Mouse (Mus musculus): ENCODE data around the gene Tnni1.
A peak's percentile ranks its signal among the peaks of the same experiment; 100 is the strongest.

Tnni1 gene

DNA sequence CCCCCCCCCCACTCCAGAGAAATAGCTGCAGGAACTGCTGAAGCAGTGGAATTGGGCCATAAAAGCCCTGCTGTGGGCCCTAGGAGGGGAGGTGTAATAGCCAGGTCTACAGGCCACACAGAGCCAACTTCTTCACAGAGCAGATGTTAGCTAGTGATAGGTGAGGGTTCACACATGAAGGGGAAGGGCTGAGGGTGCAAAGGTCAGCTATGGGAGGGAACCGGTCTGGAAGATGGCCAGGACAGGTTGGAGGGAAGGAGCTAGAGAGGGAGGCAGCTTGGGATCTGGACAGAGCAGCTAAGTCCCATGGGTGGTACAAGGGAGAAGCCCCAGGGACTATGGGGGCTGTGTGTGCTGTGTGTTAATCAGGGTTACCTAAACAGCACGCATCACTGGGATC is 30.9 kb downstream of the Tnni1 start:
- no peak for DNase-seq (ENCODE audit: low read depth)

DNA sequence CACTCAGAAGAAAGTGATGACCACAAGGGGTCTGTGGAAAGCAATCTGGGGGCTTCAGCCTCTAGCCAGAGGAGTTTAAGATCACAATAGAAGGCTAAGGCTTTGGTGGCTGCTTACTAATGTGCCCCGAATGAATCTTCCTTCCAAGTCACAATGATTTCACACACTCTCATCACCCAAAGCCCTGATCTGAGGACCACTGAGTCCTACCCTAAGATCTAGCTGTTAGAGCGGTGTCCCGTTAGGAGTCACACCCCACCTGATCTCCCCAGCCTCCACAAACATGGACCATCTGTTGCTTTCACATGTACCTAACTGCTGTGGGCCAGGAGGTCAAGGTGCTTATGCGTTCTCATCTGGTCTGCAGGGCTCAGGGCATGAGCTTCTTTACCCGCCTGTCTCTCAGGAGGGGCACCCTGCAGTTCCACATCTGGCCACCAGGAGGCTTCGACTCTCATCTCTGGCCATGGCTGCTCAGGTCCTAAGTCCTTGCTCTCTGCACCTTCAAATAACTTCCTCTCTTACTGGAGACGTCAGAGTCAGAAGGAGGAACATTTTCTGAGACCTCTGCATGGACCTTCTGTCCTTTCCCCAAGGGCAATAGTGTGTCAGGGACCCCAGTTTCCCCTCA is 31.9 kb downstream of the Tnni1 start:
- DNase-seq (ENCODE audit: low read depth) = peak; percentile 86

DNA sequence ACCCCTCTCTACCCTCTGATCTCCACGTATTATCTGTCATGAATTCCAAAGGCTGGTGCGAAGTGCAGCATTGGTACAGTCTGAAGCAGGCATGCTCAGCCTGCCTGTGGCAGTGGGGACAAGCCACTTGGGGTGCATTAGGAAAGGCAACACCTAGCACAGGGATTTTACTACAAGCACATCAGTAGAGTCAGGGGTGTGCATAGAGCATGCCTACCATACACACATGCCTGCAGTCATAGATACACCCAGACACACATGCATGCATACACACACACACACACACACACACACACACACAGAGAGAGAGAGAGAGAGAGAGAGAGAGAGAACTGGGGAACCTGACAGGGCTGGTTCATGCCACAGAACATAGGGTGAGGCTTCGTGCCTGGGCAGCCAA is 33.0 kb downstream of the Tnni1 start:
- DNase-seq (ENCODE audit: low read depth) = no peak

DNA sequence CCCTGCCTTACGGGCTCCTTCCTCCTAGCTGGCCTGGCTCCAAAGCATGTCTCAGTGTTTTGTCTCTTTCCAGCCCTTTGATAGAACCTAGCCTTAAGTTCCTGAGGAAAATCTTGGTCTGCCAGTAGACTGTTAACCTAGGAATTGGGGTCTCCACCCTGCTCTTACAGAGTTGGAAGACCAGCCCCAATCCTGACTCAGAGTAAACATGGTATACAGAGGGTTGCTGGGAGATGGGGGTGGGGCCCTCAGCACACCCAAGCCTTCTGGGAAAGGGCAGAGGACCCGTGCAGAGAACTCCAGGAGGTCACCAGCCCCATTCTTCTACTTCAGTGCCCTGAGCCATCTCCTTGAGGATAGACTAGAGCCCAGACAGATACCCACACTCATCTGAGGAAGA is 33.4 kb downstream of the Tnni1 start:
- DNase-seq (ENCODE audit: low read depth) = no peak

DNA sequence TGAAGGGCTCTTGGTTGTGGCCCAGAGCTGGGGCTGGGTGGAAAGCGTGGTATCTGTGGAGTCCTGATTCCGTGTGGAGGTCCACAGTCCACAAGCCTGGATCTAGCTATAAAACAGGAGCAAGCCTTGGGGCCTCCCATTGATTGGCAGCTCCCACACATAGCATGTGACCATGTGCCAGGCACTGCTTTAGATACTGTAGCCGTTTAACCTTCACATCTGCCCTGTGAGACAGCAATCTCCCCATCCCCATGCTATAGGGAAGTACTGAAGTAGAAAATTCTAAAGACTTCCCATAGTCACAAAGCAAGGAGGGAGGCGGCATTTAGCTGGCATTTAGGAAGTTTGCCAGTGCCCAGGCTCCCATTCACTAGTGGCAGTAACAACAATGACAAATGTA is 33.8 kb downstream of the Tnni1 start:
- DNase-seq (ENCODE audit: low read depth) = no peak

DNA sequence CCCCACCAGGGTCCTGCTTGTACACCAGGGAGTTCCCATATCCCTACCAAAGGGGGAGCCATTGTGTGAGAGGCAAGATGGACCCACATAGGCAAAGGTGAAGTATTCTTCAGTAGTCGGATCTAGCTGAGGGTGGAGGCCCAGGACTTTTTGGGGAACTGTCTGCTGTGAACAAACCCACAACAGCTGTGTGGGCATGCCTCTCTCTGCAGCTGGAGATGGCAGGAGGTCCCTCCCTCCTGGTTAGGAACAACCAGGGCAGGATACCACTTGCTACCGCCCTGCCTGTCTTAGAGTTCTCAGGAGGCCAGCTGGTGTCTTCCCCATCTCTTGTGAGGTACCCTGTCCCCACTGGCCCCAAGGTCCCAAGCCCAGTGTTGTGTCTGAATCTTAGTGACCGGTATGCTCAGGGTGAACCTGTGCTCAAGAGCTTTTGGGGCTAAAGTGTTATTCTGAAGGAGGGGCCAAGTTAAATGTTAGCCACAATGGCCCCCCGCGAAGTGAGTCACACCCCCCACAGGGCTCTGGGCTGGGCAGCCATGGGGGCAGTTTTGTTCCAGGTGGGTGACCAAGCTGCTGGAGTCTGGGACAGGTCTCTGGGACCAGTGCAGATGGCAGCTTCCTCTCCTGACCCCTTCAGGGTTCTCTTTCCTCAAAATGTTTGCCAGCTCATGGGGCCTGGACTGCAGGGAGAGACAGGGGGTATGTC is 34.6 kb downstream of the Tnni1 start:
- DNase-seq (ENCODE audit: low read depth) = no peak

DNA sequence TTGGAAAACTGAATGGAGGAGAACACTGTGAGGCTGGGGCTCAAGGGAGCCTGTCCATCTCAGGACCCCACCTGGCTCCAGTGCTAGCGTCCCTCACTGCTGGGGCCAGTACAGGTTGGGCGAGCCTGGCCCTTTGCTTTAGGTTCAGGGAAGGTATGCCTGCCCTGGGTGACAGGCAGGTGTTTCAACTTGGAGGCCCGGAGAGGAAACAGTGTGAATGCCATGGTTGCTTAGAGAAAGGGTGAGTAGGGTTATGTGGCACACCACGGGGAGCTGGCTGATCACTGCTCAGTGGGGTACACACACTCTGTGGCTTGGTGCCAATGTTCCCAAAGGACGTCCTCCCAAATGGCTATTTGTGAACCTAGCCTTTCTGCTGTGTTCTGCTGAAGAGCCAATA is 35.3 kb downstream of the Tnni1 start:
- DNase-seq (ENCODE audit: low read depth) = no peak

DNA sequence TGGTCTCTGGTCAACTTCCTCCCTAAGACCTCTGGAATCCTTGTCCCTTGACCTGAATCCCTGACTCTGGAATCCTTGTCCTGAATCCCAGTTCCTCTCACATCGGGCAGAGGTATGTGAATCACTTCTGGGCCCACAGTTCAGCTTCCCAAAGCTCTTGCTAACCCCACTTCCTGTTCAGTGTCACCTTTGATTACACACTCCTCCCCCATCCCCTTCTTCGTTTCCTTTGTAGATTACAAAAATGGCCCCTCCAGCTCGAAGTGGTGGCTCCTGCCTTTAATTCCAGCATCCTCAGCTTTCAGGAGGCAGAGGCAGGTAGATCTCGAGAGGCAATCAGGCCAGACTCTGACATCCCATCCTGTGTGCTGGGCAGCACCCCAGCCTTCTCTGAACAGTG is 38.4 kb downstream of the Tnni1 start:
- DNase-seq (ENCODE audit: low read depth) = no peak

DNA sequence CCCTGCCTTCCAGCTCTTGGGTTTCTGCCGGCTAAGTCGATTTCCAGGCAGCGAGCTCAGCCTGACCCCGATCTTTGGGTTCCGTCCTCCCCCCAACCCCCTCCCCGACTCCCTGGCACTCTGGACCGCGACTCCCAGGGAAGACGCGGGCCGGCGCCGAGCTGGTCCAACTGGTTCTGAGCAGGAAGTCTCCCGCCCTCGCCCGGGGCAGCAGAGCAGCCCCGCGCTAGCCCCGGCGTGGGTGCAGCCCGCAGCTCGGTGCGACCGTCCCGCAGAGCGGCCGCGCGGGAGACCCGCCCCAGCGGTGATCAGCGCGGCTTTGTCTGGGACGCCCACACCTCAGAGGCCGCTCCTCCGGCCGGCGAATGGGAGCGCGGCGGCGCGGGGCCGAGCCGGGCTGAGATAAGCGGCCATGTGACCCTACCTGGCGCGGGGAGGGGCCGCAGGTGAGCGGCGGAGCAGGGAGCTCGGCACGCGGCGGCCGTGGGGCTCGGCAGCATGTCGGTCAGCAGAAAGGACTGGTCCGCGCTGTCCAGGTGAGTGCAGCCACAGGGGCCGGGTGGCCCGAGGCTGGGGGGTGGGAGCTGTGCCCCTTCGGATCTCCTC is 39.4 kb downstream of the Tnni1 start, which contains the start of gene Lad1:
TSS of gene Lad1 (plus strand) at position 118 of the 606 bp plus-strand sequence.
- DNase-seq (ENCODE audit: low read depth) = no peak

DNA sequence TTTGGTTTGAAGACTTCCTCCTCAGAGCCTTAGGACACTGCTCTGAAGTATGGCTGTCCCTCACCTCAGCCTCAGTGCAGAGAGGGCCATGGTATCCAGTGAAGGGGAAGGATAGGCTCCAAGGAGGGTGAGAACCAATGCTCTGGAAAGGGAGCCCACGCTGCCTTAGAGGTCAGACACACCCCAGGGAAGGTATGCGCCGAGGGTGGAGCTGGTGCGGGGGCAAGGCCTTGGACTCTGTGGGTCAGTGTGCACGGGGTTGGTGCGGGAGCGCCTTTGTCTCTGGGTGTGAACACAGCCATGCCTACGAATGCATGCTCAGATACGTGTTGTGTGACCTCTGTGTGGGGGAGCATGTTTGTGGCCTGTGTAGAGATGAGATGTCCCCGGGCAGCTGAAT is 40.8 kb downstream of the Tnni1 start:
- DNase-seq (ENCODE audit: low read depth) = no peak

DNA sequence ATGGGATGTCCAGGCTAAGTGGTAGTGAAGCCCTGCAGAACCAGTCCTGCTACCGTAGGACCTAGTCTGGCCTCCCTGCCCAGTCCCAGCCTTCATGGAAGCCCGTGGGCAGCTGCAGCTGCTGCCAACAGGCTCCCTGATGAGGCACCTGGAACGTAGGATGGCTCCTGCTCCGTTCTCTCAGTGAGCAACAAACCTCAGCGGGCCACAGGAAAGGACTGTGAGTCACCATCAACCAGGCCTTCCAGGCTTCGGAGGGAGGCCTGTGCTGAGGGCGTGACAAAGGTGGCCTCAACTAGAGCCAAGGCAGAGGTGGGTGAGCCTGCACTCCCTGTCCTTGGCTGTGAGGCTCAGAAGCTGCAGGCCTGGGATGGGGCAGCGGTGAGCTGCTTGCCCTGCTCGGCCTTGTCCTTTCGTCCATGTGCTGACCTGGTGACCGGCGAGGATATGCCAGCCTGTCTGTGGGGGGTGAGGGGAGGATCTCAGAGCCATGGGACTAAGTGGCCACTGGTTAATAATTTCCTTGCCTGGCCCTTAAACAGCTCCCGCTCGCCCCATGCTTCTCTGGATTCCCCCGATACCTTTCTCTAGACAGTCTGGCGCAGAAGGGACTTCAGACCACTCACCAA is 41.6 kb downstream of the Tnni1 start:
- no peak for DNase-seq (ENCODE audit: low read depth)

DNA sequence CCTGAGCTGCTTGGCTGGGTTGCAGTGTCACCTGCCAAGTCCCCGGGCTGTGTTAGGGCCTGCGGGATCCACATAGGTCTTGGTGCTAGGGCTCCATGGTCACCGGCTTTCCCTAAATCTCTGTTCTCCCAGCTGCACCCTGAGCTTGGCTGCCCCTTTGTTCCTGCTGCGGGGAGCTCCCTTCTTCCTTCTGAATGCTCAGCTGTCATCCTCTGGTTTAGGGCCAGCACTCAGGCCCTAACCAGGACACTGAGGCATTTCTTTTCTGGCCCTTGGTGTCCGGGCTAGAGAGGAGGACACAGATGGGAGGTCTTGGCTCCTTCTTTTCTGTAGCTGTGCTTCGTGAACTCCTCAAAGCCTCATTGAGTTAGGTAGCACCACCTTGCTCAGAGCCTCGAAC is 42.5 kb downstream of the Tnni1 start:
- DNase-seq (ENCODE audit: low read depth) = no peak

DNA sequence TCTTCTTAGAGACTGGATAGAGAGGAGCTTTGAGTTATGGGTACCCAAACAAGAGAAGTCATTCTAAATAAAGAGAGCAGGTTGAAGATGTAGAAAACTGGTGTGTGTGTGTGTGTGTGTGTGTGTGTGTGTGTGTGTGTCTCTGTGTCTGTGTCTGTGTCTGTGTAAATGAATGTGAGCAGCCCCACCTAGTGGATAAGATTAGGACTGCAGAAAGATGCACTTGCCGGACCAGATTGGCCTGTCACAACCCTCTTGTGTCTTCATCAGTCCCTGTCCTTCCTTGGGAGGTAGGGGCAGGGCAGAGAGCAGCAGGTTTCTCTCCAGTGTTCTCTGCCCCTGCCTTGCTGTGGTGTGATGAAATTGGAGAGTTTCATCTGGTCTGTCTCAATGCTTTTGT is 49.7 kb downstream of the Tnni1 start:
- peak; percentile 84 for DNase-seq (ENCODE audit: low read depth)

DNA sequence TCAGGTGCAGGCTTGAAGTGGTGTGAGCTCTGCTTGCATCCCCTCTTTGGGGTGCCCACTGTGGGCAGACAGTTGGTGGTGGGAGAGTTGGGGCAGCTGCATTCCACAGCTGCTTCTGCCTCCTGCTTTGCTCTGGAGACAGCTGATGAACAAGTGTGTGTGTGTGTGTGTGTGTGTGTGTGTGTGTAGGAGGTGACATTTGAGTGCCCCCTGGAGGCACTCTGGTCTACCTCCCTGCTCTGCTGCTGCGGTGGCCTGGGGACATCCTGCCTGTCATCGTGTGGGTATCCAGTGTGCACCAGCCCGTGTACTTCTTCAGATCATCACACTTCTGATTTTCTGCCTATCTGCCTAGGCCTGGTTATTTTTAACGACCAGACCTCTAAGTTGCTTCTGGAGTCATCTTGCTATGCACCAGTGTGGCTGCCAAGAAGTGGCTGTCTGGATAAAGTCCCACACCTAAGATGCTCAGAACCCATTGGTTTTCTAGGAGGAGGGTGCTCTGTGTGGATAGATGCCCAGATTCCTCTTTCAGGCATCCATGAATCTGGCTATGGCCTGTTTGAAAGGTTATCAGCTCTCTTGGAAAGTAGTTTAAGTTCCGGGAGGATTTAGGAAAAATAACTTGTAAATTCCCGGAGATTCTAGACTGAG is 55.1 kb downstream of the Tnni1 start:
- no peak for DNase-seq (ENCODE audit: low read depth)

DNA sequence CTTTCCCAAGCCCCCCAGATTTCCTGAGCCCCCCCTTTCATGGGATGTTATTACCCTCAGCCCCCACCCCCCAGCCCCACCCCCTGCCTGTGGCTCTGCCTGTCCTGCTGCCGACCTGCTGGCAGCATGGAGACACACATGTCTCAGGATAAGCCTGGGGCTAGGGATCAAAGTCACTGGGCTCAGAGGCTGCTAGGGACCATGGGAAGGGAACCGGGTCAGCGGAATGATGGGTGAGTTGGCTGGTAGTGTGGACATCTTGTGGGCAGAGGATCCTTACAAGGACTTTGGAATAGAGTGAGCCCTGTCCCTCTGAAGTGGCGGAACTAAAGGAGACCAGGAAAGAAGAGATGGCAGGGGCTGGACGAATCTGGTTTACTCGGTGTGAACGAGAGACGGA is 55.7 kb downstream of the Tnni1 start:
- DNase-seq (ENCODE audit: low read depth) = no peak

DNA sequence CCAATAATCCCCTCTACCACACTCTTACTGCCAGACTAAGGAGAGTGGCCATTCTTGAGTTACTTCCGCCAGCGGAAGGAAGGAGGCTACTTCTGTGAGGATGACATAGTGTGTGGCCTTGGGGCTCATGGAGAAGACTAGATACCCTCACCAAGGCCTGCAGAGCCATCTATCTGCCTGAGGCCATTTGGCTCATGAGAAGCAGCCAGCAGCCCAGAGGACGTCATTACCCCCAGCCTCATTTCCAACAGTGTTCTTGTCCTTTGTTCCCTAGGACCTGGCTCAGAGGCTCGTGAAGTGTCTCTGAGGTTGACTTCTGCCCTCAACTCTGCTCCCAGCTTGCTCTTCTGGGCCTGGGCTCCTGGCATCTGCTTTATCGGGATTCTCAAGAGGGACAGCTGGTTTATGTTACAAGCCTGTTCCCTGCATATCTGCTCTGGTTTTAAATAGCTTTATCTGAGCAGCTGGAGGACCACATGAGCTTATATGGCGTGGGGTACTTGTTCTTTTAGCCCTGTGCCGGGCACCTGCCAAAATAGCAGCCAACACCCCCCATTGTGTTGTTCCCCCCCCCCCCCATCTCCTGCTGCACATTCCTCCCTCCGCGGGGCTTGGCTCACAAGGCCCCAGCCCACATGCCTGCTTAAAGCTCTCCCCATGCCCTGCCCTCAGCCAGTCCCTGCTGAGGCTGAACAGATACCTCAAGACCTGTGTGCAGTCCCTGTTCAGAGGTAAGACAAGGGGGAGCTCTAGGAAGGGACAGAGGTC is 56.7 kb downstream of the Tnni1 start, which contains the start of gene Tnnt2:
TSS of gene Tnnt2 (plus strand) at position 639 of the 768 bp plus-strand sequence.
- DNase-seq (ENCODE audit: low read depth) = no peak

DNA sequence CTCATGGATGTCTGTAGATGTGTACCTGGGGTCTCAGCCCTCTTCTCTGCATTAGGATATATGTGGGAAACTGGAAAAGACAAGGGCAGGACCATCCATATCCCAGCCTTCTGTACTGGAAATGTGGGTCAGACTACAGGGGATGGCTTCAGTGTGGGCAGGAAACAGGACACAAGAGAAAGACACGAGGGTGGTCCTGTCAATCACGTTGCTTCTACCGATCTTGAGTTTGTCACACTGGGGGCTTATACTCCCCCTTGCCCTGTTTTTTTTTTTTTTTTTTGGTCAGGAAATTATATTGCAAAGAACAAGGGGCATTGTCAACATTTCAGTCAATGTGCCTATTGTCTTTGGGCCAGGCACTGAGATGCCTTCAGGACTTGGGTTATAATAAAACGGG is 59.4 kb downstream of the Tnni1 start:
- no peak for DNase-seq (ENCODE audit: low read depth)

DNA sequence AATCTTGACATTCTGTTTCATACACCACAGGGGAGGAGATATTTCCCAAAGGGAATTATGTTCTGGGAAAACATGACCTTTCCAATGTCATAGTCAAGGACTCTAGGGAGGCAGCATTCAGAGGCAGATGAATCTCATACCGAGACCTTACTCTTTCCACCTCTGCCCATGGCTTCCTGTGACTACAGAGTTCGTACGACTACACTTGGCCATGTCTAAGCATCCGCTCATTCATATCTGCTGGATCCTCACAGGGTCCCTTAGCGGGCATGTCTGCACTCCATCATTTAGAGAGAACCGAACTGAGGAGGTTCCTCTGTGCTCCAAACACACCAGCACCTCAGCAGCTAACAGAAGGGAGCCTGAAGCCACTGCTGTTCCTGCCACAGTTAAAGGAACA is 59.8 kb downstream of the Tnni1 start:
- no peak for DNase-seq (ENCODE audit: low read depth)

DNA sequence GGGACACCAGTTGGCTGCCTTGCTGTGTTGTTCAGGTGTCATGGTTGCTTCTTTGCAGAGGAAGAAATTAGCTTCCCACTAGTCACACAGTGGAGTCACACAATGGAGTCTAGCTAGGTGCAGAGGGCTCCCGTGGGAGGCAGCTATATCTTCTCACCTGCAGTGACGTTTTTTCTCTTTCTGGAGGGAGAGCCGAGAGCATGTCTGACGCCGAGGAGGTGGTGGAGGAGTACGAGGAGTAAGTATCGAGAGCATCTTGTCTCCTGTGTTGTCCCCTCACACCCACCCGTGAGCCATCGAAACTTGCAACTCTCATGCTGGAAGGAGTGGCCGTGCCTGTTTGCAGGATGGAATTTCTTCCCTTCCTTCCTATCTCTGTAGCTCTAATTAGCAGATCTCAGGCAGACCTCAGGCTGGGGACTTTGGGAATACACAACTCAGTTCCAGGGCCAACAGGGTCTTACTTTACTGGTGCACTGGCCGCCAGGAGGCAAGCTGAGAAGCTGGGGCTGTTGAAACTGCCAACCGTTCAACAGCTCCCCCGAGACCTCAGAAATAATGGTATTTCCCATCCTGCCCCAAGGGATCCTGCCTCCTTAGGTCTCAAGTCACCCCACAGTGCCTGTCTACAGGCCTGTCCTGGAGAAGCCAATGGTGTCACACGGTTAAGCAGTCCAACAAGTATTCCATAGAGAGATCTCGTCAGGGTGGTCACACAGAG is 61.6 kb downstream of the Tnni1 start:
- DNase-seq (ENCODE audit: low read depth) = no peak

DNA sequence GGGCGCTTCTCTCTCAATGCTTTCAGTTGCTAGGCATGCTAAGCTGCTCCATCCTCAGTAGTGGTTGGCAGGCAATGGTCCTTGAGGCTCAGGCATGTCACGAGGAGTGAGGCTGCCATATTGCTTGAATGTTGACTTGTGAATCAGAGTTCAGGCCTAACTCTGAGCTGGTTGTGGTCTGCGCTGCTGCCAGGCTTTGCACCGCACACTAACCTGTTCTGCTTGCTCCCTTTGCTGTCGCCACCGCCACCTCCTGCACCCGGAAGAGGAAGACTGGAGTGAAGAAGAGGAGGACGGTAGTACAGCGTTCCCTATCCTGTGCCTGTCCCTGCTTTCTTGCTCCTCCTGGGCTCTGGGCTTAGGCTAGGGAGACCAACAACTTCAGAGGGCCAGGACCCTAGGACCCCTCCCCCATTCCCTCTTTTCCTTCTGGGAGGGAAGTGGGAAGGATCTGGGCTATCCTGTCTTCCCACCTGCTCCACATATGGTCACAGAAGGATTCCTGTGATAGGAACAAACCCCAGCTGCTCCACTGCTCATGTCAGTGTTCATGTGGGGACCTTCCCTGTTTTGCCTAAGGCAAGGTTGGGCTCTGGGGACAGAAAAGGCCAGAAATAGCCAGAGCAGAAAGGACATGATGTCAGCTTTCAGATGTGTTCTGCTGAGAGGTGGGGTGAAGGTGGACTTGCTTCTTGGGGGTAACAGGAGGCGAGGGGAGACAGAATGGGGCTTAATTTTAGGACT is 64.5 kb downstream of the Tnni1 start:
- DNase-seq (ENCODE audit: low read depth) = no peak

All from NIH3T3 (cell line).